Mouse (Mus musculus) ES-E14 (cell line): ENCODE data around the gene Slain2.

Source experiments
- CHD2 ChIP-seq: IDR thresholded peaks from 2 replicates; pipeline ENCODE4 v1.6.1; 2014; ENCODE audit warnings: mild to moderate bottlenecking, low read depth, low read length, inconsistent platforms
- HCFC1 ChIP-seq: IDR thresholded peaks from 2 replicates; pipeline ENCODE4 v1.6.1; 2012; ENCODE audit warnings: low read length, inconsistent platforms, borderline replicate concordance; ENCODE audit not compliant: insufficient read depth
- MAFK ChIP-seq: IDR thresholded peaks from 2 replicates; pipeline ENCODE4 v1.6.1; 2014; ENCODE audit warnings: mild to moderate bottlenecking, low read depth, low read length, inconsistent platforms; ENCODE audit not compliant: insufficient read depth

- TF ChIP-seq CHD2 (no peak), MAFK (no peak), HCFC1 (no peak)
Measured at GRCm38 (mm10) chr5:72939311-72939710, 25.2 kb downstream of the Slain2 start.
